Mouse (Mus musculus): Measurements from ENCODE around the gene Stk17b. TPM values are rescaled to one million over a fixed set of nuclear protein-coding genes. Genes with fewer than 3 reads are reported as not detected.
"Not testable (repeated sequence)": the region's sequence is repeated elsewhere in the genome, so short reads cannot be mapped to it uniquely, and the experiment has no call there.

Gene Stk17b
- polyA plus RNA-seq, 1 experiment = 81.1 TPM

GRCm38 (mm10) chr1:53740777-53741336, 44.2 kb downstream of the Stk17b start:
- TF ChIP-seq CTCF (IDR thresholded peaks at IDR 0.05; ENCODE audit: low read depth, low read length) (no peak), POLR2A (IDR thresholded peaks at IDR 0.05; ENCODE audit: borderline replicate concordance, low read depth, low read length) (no peak)
- Histone ChIP-seq H3K4me3 (ENCODE audit: insufficient read depth, low read length) (no peak overlapping the region), H3K27ac (ENCODE audit: insufficient read depth, low read depth, low read length) (no peak overlapping the region), H3K4me1 (ENCODE audit: control insufficient read depth, insufficient read depth, low read length) (peaks cover 14% of the 10 kb centered on the region)

- not testable (repeated sequence) for H3K4me3 ChIP-seq (ENCODE audit: insufficient read depth, low read length); H3K27ac ChIP-seq (ENCODE audit: insufficient read depth, low read depth, low read length)
- peaks cover 19% of the 10 kb centered on the region for H3K4me1 ChIP-seq (ENCODE audit: control insufficient read depth, insufficient read depth, low read length)
Observed at GRCm38 (mm10) chr1:53740077-53740776, 44.8 kb downstream of the Stk17b start.

GRCm38 (mm10) chr1:53736583-53736982, 48.4 kb downstream of the Stk17b start:
- no peak overlapping the region for H3K27ac ChIP-seq (ENCODE audit: insufficient read depth, low read depth, low read length)
- TF ChIP-seq POLR2A (IDR thresholded peaks at IDR 0.05; ENCODE audit: borderline replicate concordance, low read depth, low read length) (no peak), CTCF (IDR thresholded peaks at IDR 0.05; ENCODE audit: low read depth, low read length) (no peak)
- no peak overlapping the region for H3K4me3 ChIP-seq (ENCODE audit: insufficient read depth, low read length)
- peaks cover 8% of the 10 kb centered on the region for H3K4me1 ChIP-seq (ENCODE audit: control insufficient read depth, insufficient read depth, low read length)

GRCm38 (mm10) chr1:53728489-53729225, 56.4 kb downstream of the Stk17b start:
- H3K4me1 ChIP-seq (ENCODE audit: control insufficient read depth, insufficient read depth, low read length) = peaks cover 9% of the 10 kb centered on the region
- no peak for TF ChIP-seq POLR2A (IDR thresholded peaks at IDR 0.05; ENCODE audit: borderline replicate concordance, low read depth, low read length)
- TF ChIP-seq CTCF (IDR thresholded peaks at IDR 0.05; ENCODE audit: low read depth, low read length) = no peak
- no peak overlapping the region for H3K4me3 ChIP-seq (ENCODE audit: insufficient read depth, low read length)
- no peak overlapping the region for H3K27ac ChIP-seq (ENCODE audit: insufficient read depth, low read depth, low read length)

GRCm38 (mm10) chr1:53726883-53727282, 58.1 kb downstream of the Stk17b start:
- peaks cover 9% of the 10 kb centered on the region for H3K4me1 ChIP-seq (ENCODE audit: control insufficient read depth, insufficient read depth, low read length)
- no peak overlapping the region for H3K4me3 ChIP-seq (ENCODE audit: insufficient read depth, low read length)
- no peak overlapping the region for H3K27ac ChIP-seq (ENCODE audit: insufficient read depth, low read depth, low read length)
- TF ChIP-seq POLR2A (IDR thresholded peaks at IDR 0.05; ENCODE audit: borderline replicate concordance, low read depth, low read length) = no peak

GRCm38 (mm10) chr1:53721353-53721752, 63.7 kb downstream of the Stk17b start:
- Histone ChIP-seq H3K4me1 (ENCODE audit: control insufficient read depth, insufficient read depth, low read length) (no peaks in the 10 kb centered on the region), H3K27ac (ENCODE audit: insufficient read depth, low read depth, low read length) (no peak overlapping the region), H3K4me3 (ENCODE audit: insufficient read depth, low read length) (no peak overlapping the region)
- TF ChIP-seq CTCF (IDR thresholded peaks at IDR 0.05; ENCODE audit: low read depth, low read length) (no peak), POLR2A (IDR thresholded peaks at IDR 0.05; ENCODE audit: borderline replicate concordance, low read depth, low read length) (no peak)

GRCm38 (mm10) chr1:53720601-53721351, 64.2 kb downstream of the Stk17b start:
- TF ChIP-seq POLR2A (IDR thresholded peaks at IDR 0.05; ENCODE audit: borderline replicate concordance, low read depth, low read length) = no peak
- no peak for TF ChIP-seq CTCF (IDR thresholded peaks at IDR 0.05; ENCODE audit: low read depth, low read length)
- H3K4me3 ChIP-seq (ENCODE audit: insufficient read depth, low read length) = no peak overlapping the region
- H3K27ac ChIP-seq (ENCODE audit: insufficient read depth, low read depth, low read length) = no peak overlapping the region
- H3K4me1 ChIP-seq (ENCODE audit: control insufficient read depth, insufficient read depth, low read length) = no peaks in the 10 kb centered on the region

GRCm38 (mm10) chr1:53715966-53716515, 69.0 kb downstream of the Stk17b start:
- TF ChIP-seq POLR2A (IDR thresholded peaks at IDR 0.05; ENCODE audit: borderline replicate concordance, low read depth, low read length) (no peak), CTCF (IDR thresholded peaks at IDR 0.05; ENCODE audit: low read depth, low read length) (no peak)
- H3K27ac ChIP-seq (ENCODE audit: insufficient read depth, low read depth, low read length) = no peak overlapping the region
- H3K4me1 ChIP-seq (ENCODE audit: control insufficient read depth, insufficient read depth, low read length) = peaks cover 4% of the 10 kb centered on the region
- H3K4me3 ChIP-seq (ENCODE audit: insufficient read depth, low read length) = no peak overlapping the region

GRCm38 (mm10) chr1:53715446-53715845, 69.6 kb downstream of the Stk17b start:
- TF ChIP-seq CTCF (IDR thresholded peaks at IDR 0.05; ENCODE audit: low read depth, low read length) (no peak), POLR2A (IDR thresholded peaks at IDR 0.05; ENCODE audit: borderline replicate concordance, low read depth, low read length) (no peak)
- Histone ChIP-seq H3K4me3 (ENCODE audit: insufficient read depth, low read length) (no peak overlapping the region), H3K4me1 (ENCODE audit: control insufficient read depth, insufficient read depth, low read length) (peaks cover 4% of the 10 kb centered on the region), H3K27ac (ENCODE audit: insufficient read depth, low read depth, low read length) (no peak overlapping the region)

GRCm38 (mm10) chr1:53713383-53713782, 71.6 kb downstream of the Stk17b start:
- not testable (repeated sequence) for H3K27ac ChIP-seq (ENCODE audit: insufficient read depth, low read depth, low read length); H3K4me3 ChIP-seq (ENCODE audit: insufficient read depth, low read length); H3K4me1 ChIP-seq (ENCODE audit: control insufficient read depth, insufficient read depth, low read length)

Data from bone marrow macrophage, adult 2 months (primary cell).